Mouse (Mus musculus) cortical plate, adult 2 months (tissue): Measurements from ENCODE around the gene Dld.

Experiments
- CTCF ChIP-seq: fragments of 200-500 bp; IDR thresholded peaks from 2 replicates; pipeline ENCODE4 v1.5.1; 2011; ENCODE audit warnings: mild to moderate bottlenecking, control low read depth, low read length; ENCODE audit not compliant: insufficient read depth; ENCODE audit errors: extremely low read depth
- POLR2A ChIP-seq: fragments of 200-500 bp; IDR thresholded peaks from 2 replicates; pipeline ENCODE4 v1.6.1; 2011; ENCODE audit warnings: mild to moderate bottlenecking, low read length, control low read depth; ENCODE audit not compliant: insufficient read depth; ENCODE audit errors: extremely low read depth

GRCm38 (mm10) chr12:31283617-31284136 lies 67.6 kb downstream of the Dld start:
- TF ChIP-seq POLR2A: no peak
- TF ChIP-seq CTCF: no peak
